ENCODE assay signal across 10 mouse cellular contexts in the genomic region with DNA sequence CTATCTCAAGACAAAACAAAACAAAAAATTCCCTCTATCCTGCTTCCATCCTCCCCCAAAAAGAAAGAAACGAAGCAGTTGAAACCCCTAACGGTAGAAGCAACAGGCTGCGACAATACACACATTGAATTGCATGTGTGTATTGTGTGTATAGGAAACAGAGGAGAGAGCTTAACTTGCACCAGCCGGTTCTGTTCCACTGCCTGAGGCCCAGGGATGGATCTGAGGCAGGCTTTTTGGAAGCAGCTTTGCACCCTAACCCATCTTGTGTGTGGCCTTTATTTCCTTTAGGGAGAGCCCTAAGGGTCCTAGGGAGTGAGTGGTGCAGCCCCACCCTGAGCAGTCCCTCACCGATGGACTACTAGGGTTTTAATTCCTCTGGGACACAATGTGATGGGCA. TPM values are rescaled to one million over a fixed set of nuclear protein-coding genes. Genes with fewer than 3 reads are reported as not detected.
DNase-seq lines count a peak whose midpoint lies in the region; ATAC-seq and TF ChIP-seq lines count a peak whose summit lies in the region.
"Had no signal": no experiment of that assay in that cellular context is flagged by ENCODE, and none has a peak within 500 bp of the region (broad histone marks: within the 10 kb centered on the region; RNA-seq: fewer than 3 reads in every experiment).

No protein-coding gene starts in this region.

- no peak for ATAC-seq in erythroblast, adult 5-6 weeks (replicated peaks; ENCODE audit: low FRiP score, poor library complexity, severe bottlenecking)
- no peak for ATAC-seq in hindbrain, embryonic 12.5 days (ENCODE audit: low FRiP score)
- ATAC-seq in liver, embryonic 16.5 days (ENCODE audit: low read depth), result no peak

- H3K4me3 ChIP-seq in erythroblast, embryonic 14.5 days (replicated peaks), result peak overlapping the region; percentile 4
- peak overlapping the region; percentile 34; the same call in 1 of the 2 replicates for H3K4me3 ChIP-seq in layer of hippocampus, adult 2 months
- H3K4me3 ChIP-seq in hindbrain, embryonic 12.5 days, result no peak overlapping the region
- H3K4me3 ChIP-seq in liver, embryonic 16.5 days (ENCODE audit: low read depth, low read length), result peak overlapping the region; percentile 42

- peaks cover 2% of the 10 kb centered on the region for H3K36me3 ChIP-seq in erythroblast, embryonic 14.5 days (ENCODE audit: control insufficient read depth)
- no peaks in the 10 kb centered on the region for H3K36me3 ChIP-seq in hindbrain, embryonic 12.5 days
- no peaks in the 10 kb centered on the region for H3K36me3 ChIP-seq in liver, embryonic 16.5 days (ENCODE audit: control insufficient read depth, insufficient read depth)

- H3K9me3 ChIP-seq in erythroblast, embryonic 14.5 days (ENCODE audit: control insufficient read depth, low read length), result peaks cover 6% of the 10 kb centered on the region
- no peaks in the 10 kb centered on the region for H3K9me3 ChIP-seq in hindbrain, embryonic 12.5 days (replicated peaks)
- H3K9me3 ChIP-seq in liver, embryonic 16.5 days (replicated peaks; ENCODE audit: control insufficient read depth, low read length), result no peaks in the 10 kb centered on the region

- 73% methylated on average over 5 of the region's 5 CpGs for WGBS in hindbrain, embryonic 12.5 days
- 64% methylated on average over 5 of the region's 5 CpGs for WGBS in liver, embryonic 16.5 days (ENCODE audit: insufficient replicate concordance)

- H3K27me3 ChIP-seq in erythroblast, embryonic 14.5 days (ENCODE audit: control insufficient read depth), result no peaks in the 10 kb centered on the region; the same call in 1 of the 2 replicates
- no peaks in the 10 kb centered on the region for H3K27me3 ChIP-seq in hindbrain, embryonic 12.5 days
- no peaks in the 10 kb centered on the region for H3K27me3 ChIP-seq in liver, embryonic 16.5 days (ENCODE audit: control insufficient read depth, insufficient read depth, low read depth, low read length)

- H3K27ac ChIP-seq in layer of hippocampus, adult 2 months, result peak overlapping the region; percentile 48; the same call in 1 of the 2 replicates
- 0 out of 2 replicates have a peak overlapping the region, but pooled peaks have one; percentile 40 for H3K27ac ChIP-seq in hindbrain, embryonic 12.5 days
- H3K27ac ChIP-seq in liver, embryonic 16.5 days (ENCODE audit: low read length), result peak overlapping the region; percentile 71
- H3K27ac ChIP-seq: macrophage had no signal

- no peak overlapping the region for H3K4me2 ChIP-seq in hindbrain, embryonic 12.5 days (replicated peaks)
- H3K4me2 ChIP-seq in liver, embryonic 16.5 days (ENCODE audit: low read depth, low read length), result peak overlapping the region; percentile 46

- DNase-seq in layer of hippocampus, adult 2 months (ENCODE audit: low spot score in 2 of 2), result no peak
- DNase-seq in layer of hippocampus, postnatal 10 days (ENCODE audit: low spot score in 2 of 2), result no peak
- no peak for DNase-seq in urinary bladder, postnatal 14 days (ENCODE audit: low spot score)
- DNase-seq in yolk sac, embryonic 10.5 days (ENCODE audit: low spot score), result no peak
- DNase-seq: gastrocnemius, postnatal 14 days had no signal

- H3K9ac ChIP-seq in hindbrain, embryonic 12.5 days, result no peak overlapping the region
- H3K9ac ChIP-seq in liver, embryonic 16.5 days (ENCODE audit: low read depth, low read length), result peak overlapping the region; percentile 41; the same call in 1 of the 2 replicates

- peaks cover 12% of the 10 kb centered on the region for H3K4me1 ChIP-seq in erythroblast, embryonic 14.5 days (ENCODE audit: control insufficient read depth)
- H3K4me1 ChIP-seq in hindbrain, embryonic 12.5 days, result peaks cover 12% of the 10 kb centered on the region
- peaks cover 12% of the 10 kb centered on the region for H3K4me1 ChIP-seq in liver, embryonic 16.5 days (ENCODE audit: control insufficient read depth, low read depth, low read length)

- no peak for TF ChIP-seq CTCF in layer of hippocampus, adult 2 months (conservative IDR thresholded peaks at IDR 0.05)

RNA-seq across cellular contexts. Expression of a gene that starts 29.5 kb away (rescaled TPM):
- 148 and 149 TPM in 2 replicates for polyA plus RNA-seq in erythroblast, embryonic 14.5 days (2012)
- 83.2 and 88.2 TPM in 2 replicates for total RNA-seq in erythroblast, adult 5-6 weeks (2015; ENCODE audit: low replicate concordance)
- 20.1 and 35.3 TPM in 2 replicates for total RNA-seq in erythroblast, adult 5-6 weeks (2017; ENCODE audit: low replicate concordance)
- total RNA-seq in layer of hippocampus, adult 2 months (2021), result 100 to 1,000 TPM; 179 to 184 TPM
- 100 to 1,000 TPM; 159 to 184 TPM for total RNA-seq in layer of hippocampus, postnatal 10 days (2021)
- polyA plus RNA-seq in hindbrain, embryonic 12.5 days (2016; fragmentation: Nextera tagmentation; extraction: Ambion mirVana), result 557 and 561 TPM in 2 replicates
- 82.3 and 84.0 TPM in 2 replicates for polyA plus RNA-seq in liver, embryonic 16.5 days (2015; fragmentation: Nextera tagmentation; extraction: Ambion mirVana)

RNA-seq across cellular contexts. Expression of a gene that starts 58.4 kb away (rescaled TPM):
- 0.84 and 1.5 TPM in 2 replicates for polyA plus RNA-seq in erythroblast, embryonic 14.5 days (2012)
- 22.5 and 28.2 TPM in 2 replicates for total RNA-seq in erythroblast, adult 5-6 weeks (2015; ENCODE audit: low replicate concordance)
- total RNA-seq in erythroblast, adult 5-6 weeks (2017; ENCODE audit: low replicate concordance), result 13.7 and 26.9 TPM in 2 replicates
- total RNA-seq in layer of hippocampus, adult 2 months (2021), result 10 to 100 TPM; 18.9 to 20.6 TPM
- 10 to 100 TPM; 13.6 to 15.9 TPM for total RNA-seq in layer of hippocampus, postnatal 10 days (2021)
- 28.1 and 29.7 TPM in 2 replicates for polyA plus RNA-seq in hindbrain, embryonic 12.5 days (2016; fragmentation: Nextera tagmentation; extraction: Ambion mirVana)
- polyA plus RNA-seq in liver, embryonic 16.5 days (2015; fragmentation: Nextera tagmentation; extraction: Ambion mirVana), result 10.6 and 10.8 TPM in 2 replicates
